Mouse (Mus musculus): Measurements from ENCODE around the gene Rffl.
"Not testable (repeated sequence)": the region's sequence is repeated elsewhere in the genome, so short reads cannot be mapped to it uniquely, and the experiment has no call there.

DNA sequence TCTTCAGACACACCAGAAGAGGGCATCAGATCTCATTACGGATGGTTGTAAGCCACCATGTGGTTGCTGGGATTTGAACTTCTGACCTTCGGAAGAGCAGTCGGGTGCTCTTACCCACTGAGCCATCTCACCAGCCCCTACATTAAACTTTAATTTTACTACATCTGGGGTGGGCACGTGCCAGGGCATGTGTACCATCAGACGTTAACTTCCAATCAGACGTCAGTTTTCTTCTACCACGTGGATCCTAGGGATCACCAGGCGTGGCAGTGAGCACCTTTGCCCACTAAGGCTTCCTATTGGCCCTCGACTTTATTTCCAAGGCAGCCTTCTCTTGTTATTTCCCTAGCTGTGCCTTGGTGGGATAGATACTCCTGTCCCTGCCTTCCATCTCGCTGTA lies 38.6 kb downstream of the Rffl start:
- TF ChIP-seq TAL1, GATA1 (IDR thresholded peaks at IDR 0.05; ENCODE audit: low read length): not testable (repeated sequence)

Data from erythroblast, embryonic 14.5 days (primary cell).